Mouse (Mus musculus): ENCODE measurements around the gene Abcg4. TPM values are rescaled to one million over a fixed set of nuclear protein-coding genes. Genes with fewer than 3 reads are reported as not detected.

Gene Abcg4
- polyA plus RNA-seq, 1 experiment = 0.89 TPM

GRCm38 (mm10) chr9:44225993-44226392 lies 62.4 kb downstream of the Abcg4 start:
- Histone ChIP-seq H3K27ac (ENCODE audit: control insufficient read depth, insufficient read depth, low read depth, low read length) (no peak overlapping the region), H3K27me3 (ENCODE audit: control insufficient read depth, insufficient read depth, low read length) (no peaks in the 10 kb centered on the region), H3K4me3 (ENCODE audit: control insufficient read depth, low read depth, low read length) (no peak overlapping the region), H3K4me1 (ENCODE audit: control insufficient read depth, insufficient read depth, low read length) (peaks cover 5% of the 10 kb centered on the region), H3K36me3 (ENCODE audit: control insufficient read depth, insufficient read depth, low read length) (no peaks in the 10 kb centered on the region; the same call in 1 of the 2 replicates)
- TF ChIP-seq POLR2A (IDR thresholded peaks at IDR 0.05; ENCODE audit: control insufficient read depth, low read depth, low read length) = no peak
- no peak for TF ChIP-seq CTCF (IDR thresholded peaks at IDR 0.05; ENCODE audit: control insufficient read depth, insufficient read depth, insufficient replicate concordance, low read depth, low read length)

Other genes with a start within 250 kb of the Abcg4 start
- gene Thy1, start 245.2 kb downstream of the Abcg4 start, polyA plus RNA-seq (2012; rRNA removed) = 0.36 and 0.95 TPM in 2 replicates
- gene Usp2, start 221.6 kb downstream of the Abcg4 start, polyA plus RNA-seq (2012; rRNA removed) = 597 and 615 TPM in 2 replicates
- gene Mfrp, start 186.9 kb downstream of the Abcg4 start, polyA plus RNA-seq (2012; rRNA removed) = 1.4 and 3.4 TPM in 2 replicates
- 2.0 and 3.1 TPM in 2 replicates for gene C1qtnf5, start 181.4 kb downstream of the Abcg4 start, polyA plus RNA-seq (2012; rRNA removed)
- 1.2 and 1.6 TPM in 2 replicates for gene Gm49380, start 175.1 kb downstream of the Abcg4 start, polyA plus RNA-seq (2012; rRNA removed)
- 37.5 and 38.3 TPM in 2 replicates for gene Rnf26, start 175.1 kb downstream of the Abcg4 start, polyA plus RNA-seq (2012; rRNA removed)
- gene Mcam, start 154.1 kb downstream of the Abcg4 start, polyA plus RNA-seq (2012; rRNA removed) = 14.1 and 14.3 TPM in 2 replicates
- 45.5 and 47.9 TPM in 2 replicates for gene Cbl, start 54.6 kb downstream of the Abcg4 start, polyA plus RNA-seq (2012; rRNA removed)
- gene Ccdc153, start 47.9 kb downstream of the Abcg4 start, polyA plus RNA-seq (2012; rRNA removed) = 0.61 and 0.69 TPM in 2 replicates
- 0.11 TPM in 1 of 2 replicates, not detected in the other for gene Pdzd3, start 37.1 kb downstream of the Abcg4 start, polyA plus RNA-seq (2012; rRNA removed)
- 1.3 and 1.6 TPM in 2 replicates for gene Nlrx1, start 20.0 kb downstream of the Abcg4 start, polyA plus RNA-seq (2012; rRNA removed)
- 13.1 and 16.0 TPM in 2 replicates for gene Hinfp, start 17.1 kb upstream of the Abcg4 start, polyA plus RNA-seq (2012; rRNA removed)
- gene C2cd2l, start 31.7 kb upstream of the Abcg4 start, polyA plus RNA-seq (2012; rRNA removed) = 16.4 and 20.7 TPM in 2 replicates
- 6.5 and 6.7 TPM in 2 replicates for gene Dpagt1, start 37.4 kb upstream of the Abcg4 start, polyA plus RNA-seq (2012; rRNA removed)
- gene H2afx, start 46.1 kb upstream of the Abcg4 start, polyA plus RNA-seq (2012; rRNA removed) = 107 TPM in 2 replicates
- 18.2 and 19.3 TPM in 2 replicates for gene Hmbs, start 55.6 kb upstream of the Abcg4 start, polyA plus RNA-seq (2012; rRNA removed)
- gene Vps11, start 73.1 kb upstream of the Abcg4 start, polyA plus RNA-seq (2012; rRNA removed) = 19.2 and 19.4 TPM in 2 replicates
- 82.1 and 99.9 TPM in 2 replicates for gene Hyou1, start 90.9 kb upstream of the Abcg4 start, polyA plus RNA-seq (2012; rRNA removed)
- 14.1 and 14.7 TPM in 2 replicates for gene Slc37a4, start 108.2 kb upstream of the Abcg4 start, polyA plus RNA-seq (2012; rRNA removed)
- gene Rps25, start 118.5 kb upstream of the Abcg4 start, polyA plus RNA-seq (2012; rRNA removed) = 194 and 199 TPM in 2 replicates
- gene Trappc4, start 119.0 kb upstream of the Abcg4 start, polyA plus RNA-seq (2012; rRNA removed) = 40.0 and 41.8 TPM in 2 replicates
- 10.9 TPM in 2 replicates for gene Ccdc84, start 130.0 kb upstream of the Abcg4 start, polyA plus RNA-seq (2012; rRNA removed)
- gene Foxr1, start 152.5 kb upstream of the Abcg4 start, polyA plus RNA-seq (2012; rRNA removed) = 1.5 and 2.0 TPM in 2 replicates
- 2.2 and 4.3 TPM in 2 replicates for gene Upk2, start 166.4 kb upstream of the Abcg4 start, polyA plus RNA-seq (2012; rRNA removed)
- 8.4 and 9.1 TPM in 2 replicates for gene Bcl9l, start 194.2 kb upstream of the Abcg4 start, polyA plus RNA-seq (2012; rRNA removed)

All from testis, adult 2 months (tissue).